Mouse (Mus musculus) embryonic fibroblast, embryonic 13.5 days (primary cell): Measurements from ENCODE around the gene Slco6d1. TPM values are rescaled to one million over a fixed set of nuclear protein-coding genes. Genes with fewer than 3 reads are reported as not detected.
"Not testable (repeated sequence)": the region's sequence is repeated elsewhere in the genome, so short reads cannot be mapped to it uniquely, and the experiment has no call there.

Experiments
- H3K27ac ChIP-seq: 2 replicates; pipeline ENCODE4 v1.5.1; 2012; ENCODE audit warnings: low read length, control low read depth, inconsistent platforms; ENCODE audit not compliant: insufficient read depth
- H3K4me1 ChIP-seq: 2 replicates; pipeline ENCODE4 v1.6.1; 2011; ENCODE audit warnings: low read length; ENCODE audit not compliant: control insufficient read depth, insufficient read depth
- H3K4me3 ChIP-seq: 2 replicates; pipeline ENCODE4 v1.5.1; 2011; ENCODE audit warnings: mild to moderate bottlenecking, control low read depth, low read length; ENCODE audit not compliant: insufficient read depth
- CTCF ChIP-seq: IDR thresholded peaks from 2 replicates; pipeline ENCODE4 v1.5.1; 2011; ENCODE audit warnings: mild to moderate bottlenecking, control low read depth, low read length, moderate library complexity, borderline replicate concordance; ENCODE audit not compliant: insufficient read depth
- POLR2A ChIP-seq: IDR thresholded peaks from 2 replicates; pipeline ENCODE4 v1.6.1; 2011; ENCODE audit warnings: low read depth, mild to moderate bottlenecking, control low read depth, low read length, moderate library complexity
- polyA plus RNA-seq: library from polyadenylated mRNA; stranded (reverse); fragments of >200 nt; gene quantifications from 2 replicates; pipeline ENCODE4 v1.2.4, GENCODE M21; 2011; ENCODE audit warnings: low read depth; ENCODE audit not compliant: missing spikeins, insufficient read length

Slco6d1 gene
- not detected in 2 replicates for polyA plus RNA-seq

- no peaks in the 10 kb centered on the region for H3K4me1 ChIP-seq
- TF ChIP-seq CTCF (no peak), POLR2A (no peak)
- no peak within 1 kb of the TSS for H3K27ac ChIP-seq
- no peak within 1 kb of the TSS for H3K4me3 ChIP-seq
Observed at GRCm38 (mm10) chr1:98420824-98421223, at the start of gene Slco6d1. Gene Slco6d1, plus strand, starts transcription at chr1:98421124.

GRCm38 (mm10) chr1:98392001-98392400 is 28.9 kb upstream of the Slco6d1 start:
- no peak overlapping the region for H3K4me3 ChIP-seq
- H3K4me1 ChIP-seq, result no peaks in the 10 kb centered on the region
- H3K27ac ChIP-seq, result no peak overlapping the region
- TF ChIP-seq CTCF, result no peak
- no peak for TF ChIP-seq POLR2A

DNA sequence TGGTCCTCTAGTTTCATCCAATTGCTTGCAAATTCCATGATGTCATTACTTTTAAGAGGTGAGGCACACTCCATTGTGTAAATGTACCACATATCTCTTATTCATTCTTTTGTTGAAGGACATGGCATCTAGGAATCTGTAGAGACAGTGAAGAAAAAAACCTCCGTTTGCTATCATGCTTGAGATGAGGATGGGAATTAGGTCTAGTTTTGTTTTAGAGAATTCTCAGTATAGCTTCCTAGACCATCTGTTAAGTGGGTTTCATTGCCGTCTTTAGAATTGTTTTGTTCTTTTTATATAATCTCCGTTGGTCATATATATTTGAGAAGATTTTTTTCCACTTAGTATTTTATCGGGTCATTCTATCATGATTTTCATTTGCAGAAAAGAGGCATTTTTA is 27.0 kb downstream of the Slco6d1 start:
- TF ChIP-seq CTCF (no peak), POLR2A (no peak)
- Histone ChIP-seq H3K27ac (no peak overlapping the region), H3K4me3 (no peak overlapping the region), H3K4me1 (no peaks in the 10 kb centered on the region)

DNA sequence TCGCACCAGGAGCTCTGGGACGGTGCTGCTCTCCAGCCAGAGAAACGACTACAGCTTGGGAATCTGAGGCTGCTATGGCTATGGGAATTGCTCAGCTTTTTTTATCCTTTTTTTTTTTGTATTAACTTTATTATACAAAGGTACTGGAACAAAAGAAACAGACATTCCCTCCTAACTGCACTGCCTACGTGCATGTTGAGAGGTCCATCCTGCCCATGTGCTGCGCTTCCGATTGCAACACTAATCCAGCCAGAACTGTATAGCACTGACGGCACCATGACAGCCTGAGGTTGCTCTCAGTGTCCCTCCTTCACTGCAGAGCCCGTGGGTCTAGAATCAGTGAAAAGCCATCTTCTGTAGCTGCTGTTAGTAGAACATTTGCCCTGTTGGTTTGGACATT is 38.3 kb downstream of the Slco6d1 start:
- H3K4me1 ChIP-seq, H3K27ac ChIP-seq, H3K4me3 ChIP-seq: not testable (repeated sequence)

- H3K27ac ChIP-seq, result not testable (repeated sequence)
Observed at GRCm38 (mm10) chr1:98476381-98476780, 55.5 kb downstream of the Slco6d1 start.

DNA sequence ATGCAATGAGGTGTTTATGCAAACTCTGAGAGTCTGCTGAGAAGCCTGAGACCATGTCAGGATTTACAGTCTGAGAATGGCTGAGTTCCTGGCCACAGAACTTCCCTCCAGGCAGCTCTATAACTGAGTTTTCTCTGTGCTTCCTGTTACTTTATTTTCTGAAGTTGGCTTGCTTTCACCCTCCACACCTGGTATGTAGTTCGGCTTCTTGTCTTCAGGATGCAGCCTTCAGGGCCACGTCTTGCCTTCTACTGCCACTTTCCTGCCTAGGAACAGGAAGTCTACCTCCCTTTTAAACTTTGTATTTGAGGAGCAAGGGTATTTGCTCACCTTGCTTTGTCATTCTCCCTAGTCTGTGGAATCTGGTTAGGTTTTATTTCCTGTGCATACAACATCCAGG is 58.3 kb downstream of the Slco6d1 start:
- Histone ChIP-seq H3K4me3 (no peak overlapping the region), H3K27ac (no peak overlapping the region), H3K4me1 (no peaks in the 10 kb centered on the region)
- TF ChIP-seq POLR2A (no peak), CTCF (no peak)

More at GRCm38 (mm10) chr1:98476381-98476780, 55.5 kb downstream of the Slco6d1 start:
- H3K4me1 ChIP-seq, H3K4me3 ChIP-seq: not testable (repeated sequence)

DNA sequence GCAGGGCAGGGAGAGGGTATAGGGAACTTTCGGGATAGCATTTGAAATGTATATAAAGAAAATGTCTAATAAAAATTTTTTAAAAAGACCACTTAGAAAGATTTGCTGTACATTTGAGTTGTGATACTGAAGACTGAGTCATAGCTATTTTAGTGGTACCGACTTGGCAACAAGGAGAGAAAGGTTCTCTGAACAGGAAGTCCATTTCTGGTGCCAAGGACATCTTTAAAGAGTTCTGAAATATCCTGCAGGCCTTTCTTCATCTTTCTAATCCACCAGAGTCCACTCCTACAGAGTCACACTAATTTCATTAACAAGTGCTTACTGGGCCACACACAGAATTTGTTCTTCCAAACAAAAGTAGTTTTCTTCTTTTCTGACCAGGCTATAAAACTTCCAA is 85.1 kb downstream of the Slco6d1 start:
- Histone ChIP-seq H3K4me1 (no peaks in the 10 kb centered on the region), H3K27ac (no peak overlapping the region), H3K4me3 (no peak overlapping the region)
- TF ChIP-seq POLR2A (no peak), CTCF (no peak)

GRCm38 (mm10) chr1:98522977-98523376 is 102.1 kb downstream of the Slco6d1 start:
- TF ChIP-seq CTCF (no peak), POLR2A (no peak)
- Histone ChIP-seq H3K4me1 (no peaks in the 10 kb centered on the region), H3K4me3 (no peak overlapping the region), H3K27ac (no peak overlapping the region)

DNA sequence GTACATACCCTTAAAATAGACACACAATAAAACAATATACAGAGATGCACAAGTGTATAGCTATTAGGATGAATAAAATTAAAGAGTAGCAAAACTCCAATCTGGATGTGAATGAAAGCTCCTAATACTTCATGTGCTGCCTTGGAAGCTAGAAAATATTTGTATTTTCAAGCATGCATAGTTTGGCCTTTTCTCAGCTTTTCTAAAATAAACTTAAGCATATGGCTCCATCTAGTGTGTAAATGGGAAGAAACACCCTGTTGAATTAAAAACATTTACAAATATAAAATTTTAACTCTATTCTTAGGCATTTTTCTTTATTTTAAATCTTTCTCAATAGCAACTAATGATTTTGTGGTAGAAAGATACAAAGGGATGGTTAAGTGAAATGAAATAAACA is 102.6 kb downstream of the Slco6d1 start:
- Histone ChIP-seq H3K4me1 (no peaks in the 10 kb centered on the region), H3K4me3 (no peak overlapping the region), H3K27ac (no peak overlapping the region)
- TF ChIP-seq POLR2A (no peak), CTCF (no peak)

DNA sequence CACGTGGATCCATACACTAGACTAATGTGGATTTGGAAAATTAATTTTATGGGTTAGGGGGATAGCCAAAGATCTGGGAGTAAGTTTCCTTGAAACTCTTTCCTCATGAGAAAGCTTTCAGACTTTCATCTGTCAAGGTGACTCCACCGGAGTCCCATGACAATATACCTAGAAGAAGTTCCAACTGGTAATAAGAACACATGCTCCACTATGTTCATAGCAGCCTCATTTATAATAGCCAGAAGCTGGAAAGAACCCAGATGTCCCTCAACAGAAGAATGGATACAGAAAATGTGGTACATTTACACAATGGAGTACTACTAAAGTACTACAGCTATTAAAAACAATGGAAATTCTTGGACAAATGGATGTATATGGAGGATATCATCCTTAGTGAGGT is 107.4 kb downstream of the Slco6d1 start:
- H3K4me3 ChIP-seq, H3K4me1 ChIP-seq, H3K27ac ChIP-seq: not testable (repeated sequence)

- Histone ChIP-seq H3K4me3 (no peak overlapping the region), H3K4me1 (no peaks in the 10 kb centered on the region), H3K27ac (no peak overlapping the region)
- TF ChIP-seq POLR2A, result no peak
Observed at GRCm38 (mm10) chr1:98545372-98545771, 124.4 kb downstream of the Slco6d1 start.

DNA sequence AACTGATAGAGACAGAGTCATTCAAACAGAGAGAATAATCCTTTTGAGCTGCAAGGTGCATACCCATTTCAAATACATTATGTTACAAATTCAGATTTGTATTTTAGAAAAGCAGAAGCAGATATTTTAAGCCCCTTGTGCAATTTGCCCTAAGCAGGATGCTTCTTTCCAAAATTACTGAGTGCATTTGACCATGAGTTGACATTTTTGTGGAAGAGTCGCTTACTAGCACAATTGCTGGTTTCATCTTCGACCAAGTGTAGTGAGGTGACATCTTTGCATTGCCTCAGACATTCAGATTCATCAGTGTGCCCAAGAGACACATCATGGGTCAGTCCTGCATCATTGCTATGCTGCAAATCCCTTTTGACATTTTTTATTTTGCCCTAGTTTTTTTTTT is 133.5 kb downstream of the Slco6d1 start:
- Histone ChIP-seq H3K4me3 (no peak overlapping the region), H3K27ac (no peak overlapping the region), H3K4me1 (no peaks in the 10 kb centered on the region)
- TF ChIP-seq POLR2A, result no peak
- no peak for TF ChIP-seq CTCF
